Mouse (Mus musculus): ENCODE measurements around the gene H1foo. TPM values are rescaled to one million over a fixed set of nuclear protein-coding genes. Genes with fewer than 3 reads are reported as not detected.

H1foo gene
- polyA plus RNA-seq, 1 experiment from 2014 or later: not detected

GRCm38 (mm10) chr6:115996171-115996851 lies 51.6 kb downstream of the H1foo start:
- WGBS: 52% methylated on average over 6 of the region's 6 CpGs
- H3K36me3 ChIP-seq (ENCODE audit: control insufficient read depth, insufficient read depth, low read length): no peaks in the 10 kb centered on the region
- H3K27ac ChIP-seq (replicated peaks in 1 of 2; ENCODE audit: control insufficient read depth in 1 of 2, insufficient read depth in 1 of 2, low read depth in 2 of 2, low read length in 2 of 2): peak overlapping the region; percentile 75 to 76
- peaks cover 14% of the 10 kb centered on the region for H3K9me3 ChIP-seq (ENCODE audit: control insufficient read depth, low read length)
- peaks cover 21% of the 10 kb centered on the region for H3K27me3 ChIP-seq (ENCODE audit: control insufficient read depth, insufficient read depth, low read length)
- peaks cover 15 to 34% of the 10 kb centered on the region in 2 experiments; a peak in 3 of 4 replicates for H3K4me1 ChIP-seq (ENCODE audit: control insufficient read depth in 2 of 2, insufficient read depth in 2 of 2, low read length in 2 of 2)
- H3K9ac ChIP-seq (ENCODE audit: low read length): no peak overlapping the region
- ATAC-seq (ENCODE audit: insufficient number of reproducible peaks, insufficient read depth, low FRiP score, low read depth): peak; percentile 31; the same call in 1 of the 2 replicates
- peak overlapping the region; percentile 76 for H3K4me2 ChIP-seq (ENCODE audit: low read length)
- H3K4me3 ChIP-seq (ENCODE audit: control insufficient read depth in 1 of 2, insufficient read depth in 1 of 2, low read depth in 1 of 2, low read length in 2 of 2): no peak overlapping the region

DNA sequence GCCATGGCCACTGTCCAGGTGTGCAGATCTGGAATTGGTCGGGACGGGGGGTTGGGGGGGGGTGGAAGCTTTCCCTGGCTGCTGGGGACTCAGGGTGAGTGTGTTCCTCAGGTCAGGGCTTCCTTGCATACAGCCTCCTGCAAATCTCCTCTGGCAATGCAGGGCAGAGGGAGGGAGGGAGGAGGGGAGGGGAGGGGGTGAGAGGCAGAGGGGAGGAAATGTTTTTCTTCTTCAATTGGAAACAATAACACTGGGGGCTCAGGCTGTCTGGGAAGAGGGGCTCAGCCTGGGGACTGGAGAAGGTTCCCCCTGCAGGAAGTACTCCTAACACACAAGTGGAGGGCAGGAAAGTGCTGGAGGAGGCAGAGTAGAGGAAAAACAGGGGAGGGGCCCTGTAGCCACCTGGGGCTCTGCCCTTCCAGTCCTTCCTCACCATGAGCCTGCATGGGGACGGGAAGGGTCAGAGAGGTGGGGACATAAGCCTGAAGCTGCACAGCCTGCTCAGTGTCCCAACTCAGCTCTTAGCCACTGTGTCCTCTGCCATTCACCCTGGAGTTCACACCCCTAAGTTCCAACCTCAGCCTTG lies 53.1 kb downstream of the H1foo start:
- no peaks in the 10 kb centered on the region for H3K36me3 ChIP-seq (ENCODE audit: control insufficient read depth, insufficient read depth, low read length)
- H3K4me1 ChIP-seq (ENCODE audit: control insufficient read depth in 2 of 2, insufficient read depth in 2 of 2, low read length in 2 of 2): peaks cover 11 to 34% of the 10 kb centered on the region in 2 experiments; a peak in 3 of 4 replicates
- peak overlapping the region; percentile 65 to 81 for H3K27ac ChIP-seq (replicated peaks in 1 of 2; ENCODE audit: control insufficient read depth in 1 of 2, insufficient read depth in 1 of 2, low read depth in 2 of 2, low read length in 2 of 2)
- peaks cover 14% of the 10 kb centered on the region for H3K9me3 ChIP-seq (ENCODE audit: control insufficient read depth, low read length)
- no peak overlapping the region for H3K4me2 ChIP-seq (ENCODE audit: low read length)
- peaks cover 16% of the 10 kb centered on the region for H3K27me3 ChIP-seq (ENCODE audit: control insufficient read depth, insufficient read depth, low read length)
- ATAC-seq (ENCODE audit: insufficient number of reproducible peaks, insufficient read depth, low FRiP score, low read depth): peak; percentile 9; the same call in 1 of the 2 replicates
- WGBS: 36% methylated on average over 3 of the region's 3 CpGs
- no peak overlapping the region for H3K4me3 ChIP-seq (ENCODE audit: control insufficient read depth in 1 of 2, insufficient read depth in 1 of 2, low read depth in 1 of 2, low read length in 2 of 2)
- no peak overlapping the region for H3K9ac ChIP-seq (ENCODE audit: low read length)

DNA sequence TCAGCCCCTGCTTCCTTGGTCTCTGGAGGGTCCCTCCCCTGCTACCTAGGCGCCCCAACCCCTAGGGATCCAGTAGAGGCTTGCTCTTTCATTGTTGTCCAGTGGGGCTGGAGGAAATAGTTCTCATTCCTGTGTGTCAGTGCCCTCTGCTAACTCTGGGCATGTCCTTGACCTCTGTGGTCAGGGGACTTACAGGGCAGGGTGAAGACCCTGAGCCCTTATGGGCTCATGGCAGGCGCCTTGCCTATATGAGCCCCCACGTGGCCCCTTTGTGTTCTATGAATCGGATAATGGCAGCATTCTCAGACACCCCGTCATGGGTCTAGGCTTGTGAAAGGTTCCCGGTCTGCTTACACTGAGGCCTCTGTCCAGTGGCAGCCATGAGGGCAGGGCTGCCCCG lies 54.0 kb downstream of the H1foo start:
- Histone ChIP-seq H3K4me3 (ENCODE audit: control insufficient read depth in 1 of 2, insufficient read depth in 1 of 2, low read depth in 1 of 2, low read length in 2 of 2) (no peak overlapping the region), H3K36me3 (ENCODE audit: control insufficient read depth, insufficient read depth, low read length) (no peaks in the 10 kb centered on the region), H3K27me3 (ENCODE audit: control insufficient read depth, insufficient read depth, low read length) (peaks cover 7% of the 10 kb centered on the region), H3K4me1 (ENCODE audit: control insufficient read depth in 2 of 2, insufficient read depth in 2 of 2, low read length in 2 of 2) (peaks cover 16 to 34% of the 10 kb centered on the region in 2 experiments), H3K9ac (ENCODE audit: low read length) (no peak overlapping the region; the same call in 1 of the 2 replicates), H3K9me3 (ENCODE audit: control insufficient read depth, low read length) (peaks cover 14% of the 10 kb centered on the region), H3K4me2 (ENCODE audit: low read length) (peak overlapping the region; percentile 39), H3K27ac (replicated peaks in 1 of 2; ENCODE audit: control insufficient read depth in 1 of 2, insufficient read depth in 1 of 2, low read depth in 2 of 2, low read length in 2 of 2) (peak overlapping the region; percentile 65 to 81; a peak in 3 of 4 replicates)
- WGBS: 71% methylated on average over 7 of the region's 7 CpGs
- no peak for ATAC-seq (ENCODE audit: insufficient number of reproducible peaks, insufficient read depth, low FRiP score, low read depth)

GRCm38 (mm10) chr6:115999227-115999626 lies 54.5 kb downstream of the H1foo start:
- H3K27me3 ChIP-seq (ENCODE audit: control insufficient read depth, insufficient read depth, low read length): peaks cover 4% of the 10 kb centered on the region
- no peak for ATAC-seq (ENCODE audit: insufficient number of reproducible peaks, insufficient read depth, low FRiP score, low read depth)
- no peak overlapping the region; the same call in 1 of the 2 replicates for H3K9ac ChIP-seq (ENCODE audit: low read length)
- H3K36me3 ChIP-seq (ENCODE audit: control insufficient read depth, insufficient read depth, low read length): no peaks in the 10 kb centered on the region
- H3K4me2 ChIP-seq (ENCODE audit: low read length): peak overlapping the region; percentile 39; the same call in 1 of the 2 replicates
- WGBS: 84% methylated on average over 2 of the region's 2 CpGs
- H3K4me3 ChIP-seq (ENCODE audit: control insufficient read depth in 1 of 2, insufficient read depth in 1 of 2, low read depth in 1 of 2, low read length in 2 of 2): no peak overlapping the region
- H3K27ac ChIP-seq (replicated peaks in 1 of 2; ENCODE audit: control insufficient read depth in 1 of 2, insufficient read depth in 1 of 2, low read depth in 2 of 2, low read length in 2 of 2): peak overlapping the region in 1 of 2 experiments; percentile 81; a peak in 1 of 4 replicates
- peaks cover 13% of the 10 kb centered on the region for H3K9me3 ChIP-seq (ENCODE audit: control insufficient read depth, low read length)
- peaks cover 21 to 35% of the 10 kb centered on the region in 2 experiments for H3K4me1 ChIP-seq (ENCODE audit: control insufficient read depth in 2 of 2, insufficient read depth in 2 of 2, low read length in 2 of 2)

Other genes with a start within 250 kb of the H1foo start
- 0.55 and 1.3 TPM in 2 replicates for gene Tmem40, start 182.5 kb upstream of the H1foo start, polyA plus RNA-seq (2014; fragmentation: Nextera tagmentation; extraction: Ambion mirVana)
- gene Cand2, start 170.4 kb upstream of the H1foo start, polyA plus RNA-seq (2014; fragmentation: Nextera tagmentation; extraction: Ambion mirVana): 46.9 and 48.3 TPM in 2 replicates
- 1,410 and 1,566 TPM in 2 replicates for gene Rpl32, start 136.2 kb upstream of the H1foo start, polyA plus RNA-seq (2014; fragmentation: Nextera tagmentation; extraction: Ambion mirVana)
- 0.42 and 0.47 TPM in 2 replicates for gene Efcab12, start 106.5 kb upstream of the H1foo start, polyA plus RNA-seq (2014; fragmentation: Nextera tagmentation; extraction: Ambion mirVana)
- 7.6 and 9.6 TPM in 2 replicates for gene Mbd4, start 91.6 kb upstream of the H1foo start, polyA plus RNA-seq (2014; fragmentation: Nextera tagmentation; extraction: Ambion mirVana)
- gene Ift122, start 91.5 kb upstream of the H1foo start, polyA plus RNA-seq (2014; fragmentation: Nextera tagmentation; extraction: Ambion mirVana): 22.6 and 23.6 TPM in 2 replicates
- 0.07 TPM in 1 of 2 replicates, not detected in the other for gene Rho, start 13.2 kb upstream of the H1foo start, polyA plus RNA-seq (2014; fragmentation: Nextera tagmentation; extraction: Ambion mirVana)
- gene Plxnd1, start 50.1 kb downstream of the H1foo start, polyA plus RNA-seq (2014; fragmentation: Nextera tagmentation; extraction: Ambion mirVana): 58.8 and 68.9 TPM in 2 replicates
- 12.6 and 13.5 TPM in 2 replicates for gene Tmcc1, start 248.5 kb downstream of the H1foo start, polyA plus RNA-seq (2014; fragmentation: Nextera tagmentation; extraction: Ambion mirVana)

Data from heart, embryonic 14.5 days (tissue).